Mouse (Mus musculus) urinary bladder, postnatal 4 days (tissue): ENCODE data around the gene Nptxr.
"Not testable (repeated sequence)": the region's sequence is repeated elsewhere in the genome, so short reads cannot be mapped to it uniquely, and the experiment has no call there.

ENCODE experiments used
- DNase-seq, 2 experiments: peaks; one replicate each; pipeline ENCODE4 v3.0.0; 2021 to 2022; ENCODE audit warnings: low spot score in 2 of 2

The Nptxr gene

GRCm38 (mm10) chr15:79822265-79823199, 18.0 kb upstream of the Nptxr start:
- DNase-seq: no peak

DNA sequence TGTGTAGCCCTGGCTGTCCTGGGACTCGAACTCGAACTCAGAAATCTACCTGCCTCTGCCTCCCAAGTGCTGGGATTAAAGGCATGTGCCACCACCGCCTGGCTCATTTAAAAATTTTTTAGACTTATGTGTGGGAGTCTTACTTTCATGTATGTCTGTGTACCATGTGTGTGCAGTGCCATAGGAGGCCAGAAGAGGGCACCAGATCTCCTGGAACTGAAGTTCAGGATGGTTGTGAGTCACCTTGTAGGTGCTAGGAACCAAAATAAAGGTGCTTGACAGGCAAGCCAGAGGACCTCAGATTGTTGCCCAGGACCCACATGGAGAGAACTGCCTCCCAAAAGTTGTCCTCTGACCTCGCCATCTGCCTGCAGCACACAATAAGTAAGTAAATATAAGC, 13.8 kb upstream of the Nptxr start:
- DNase-seq: no peak

DNA sequence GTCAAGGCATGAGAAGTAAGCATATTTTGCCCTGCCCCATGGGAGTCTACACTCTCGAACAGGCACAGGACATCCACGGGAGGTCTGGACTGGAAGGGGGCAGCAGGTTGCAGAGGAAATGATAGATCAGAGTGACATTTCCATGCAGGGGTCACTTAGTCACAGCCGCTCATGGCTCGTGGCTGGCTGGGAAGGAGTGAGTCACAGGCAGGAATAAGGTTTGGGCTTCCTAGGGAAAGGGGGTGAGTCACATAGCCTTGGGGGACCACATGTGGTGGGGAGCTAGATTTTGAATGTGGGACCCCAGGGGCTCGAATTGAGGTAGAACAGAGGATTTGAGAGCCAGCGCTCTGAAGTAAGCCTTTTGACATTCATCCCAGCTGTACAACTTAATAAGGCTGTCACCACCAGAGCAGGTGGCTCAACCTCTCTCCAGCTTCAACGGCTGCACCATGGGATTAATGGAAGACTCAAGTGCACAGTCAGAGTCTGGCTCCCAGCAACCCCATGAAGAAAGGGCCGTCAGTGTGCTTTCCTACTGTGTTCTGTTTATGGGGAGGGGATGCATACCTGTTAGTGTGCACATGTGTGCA, 9.2 kb upstream of the Nptxr start:
- no peak for DNase-seq

DNA sequence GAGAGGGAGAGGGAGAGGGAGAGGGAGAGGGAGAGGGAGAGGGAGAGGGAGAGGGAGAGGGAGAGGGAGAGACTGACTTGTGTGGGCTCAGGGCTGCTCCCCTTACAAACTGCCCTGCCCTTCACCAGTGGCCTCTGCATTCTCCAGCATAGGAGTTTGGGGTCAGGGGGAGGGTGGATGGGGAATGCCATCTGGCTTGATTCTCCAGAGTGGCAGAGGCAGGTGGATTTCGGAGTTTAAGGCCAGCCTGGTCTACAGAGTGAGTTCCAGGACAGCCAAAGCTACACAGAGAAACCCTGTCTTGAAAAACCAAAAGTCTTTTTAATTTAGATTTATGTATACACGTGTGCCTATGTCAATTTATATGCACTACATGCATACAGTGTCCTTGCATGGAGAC, 8.3 kb upstream of the Nptxr start:
- not testable (repeated sequence) for DNase-seq

- DNase-seq: no peak
Observed at GRCm38 (mm10) chr15:79810997-79811396, 6.4 kb upstream of the Nptxr start.

GRCm38 (mm10) chr15:79810061-79810460, 5.5 kb upstream of the Nptxr start:
- DNase-seq: no peak

GRCm38 (mm10) chr15:79808658-79809057, 4.1 kb upstream of the Nptxr start:
- no peak for DNase-seq

- no peak for DNase-seq
Observed at GRCm38 (mm10) chr15:79808114-79808513, 3.5 kb upstream of the Nptxr start.

GRCm38 (mm10) chr15:79807050-79807449, 2.5 kb upstream of the Nptxr start:
- DNase-seq: no peak

GRCm38 (mm10) chr15:79805246-79805645, 680 bp upstream of the Nptxr start:
- DNase-seq: no peak

DNA sequence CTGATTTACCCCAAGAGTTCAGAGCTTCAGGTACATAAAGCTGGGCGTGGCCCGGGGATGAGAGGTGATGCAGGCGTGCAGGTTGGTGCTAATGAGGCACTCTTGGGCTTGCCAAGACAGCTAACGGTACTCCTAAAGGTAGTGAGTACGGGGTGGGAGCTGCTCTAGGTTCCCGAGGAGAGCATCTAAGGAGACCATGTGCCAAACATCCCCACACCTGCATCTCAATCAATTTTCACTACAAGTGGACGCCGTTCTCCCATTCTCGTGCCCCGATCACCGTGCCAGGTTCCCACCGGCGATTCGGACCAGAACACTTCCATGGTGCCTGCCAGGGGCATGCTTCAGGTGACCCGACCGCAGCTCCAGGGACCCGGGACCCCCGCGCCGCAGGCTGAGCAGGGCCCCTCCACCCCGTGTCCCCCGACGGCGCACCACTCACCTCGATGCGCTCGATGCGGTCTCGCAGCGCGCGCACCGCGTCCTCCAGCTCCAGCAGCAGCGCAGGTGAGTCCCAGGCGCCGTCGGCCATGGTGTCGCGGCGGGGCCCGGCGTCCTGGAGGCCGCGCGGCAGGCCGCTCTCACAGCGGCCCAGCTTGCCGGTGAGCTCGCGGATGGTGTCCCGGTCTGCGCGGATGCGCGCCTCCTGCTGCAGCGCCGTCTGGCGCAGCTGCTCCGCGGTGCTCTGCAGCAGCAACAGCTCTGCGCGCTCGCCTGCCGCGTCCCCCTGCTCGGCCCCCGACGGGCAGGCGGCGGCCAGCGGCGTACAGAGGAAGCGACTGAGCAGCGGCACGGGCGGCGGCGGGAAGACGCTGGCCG, 824 bp downstream of the Nptxr start:
- DNase-seq: no peak

- DNase-seq: no peak
Observed at GRCm38 (mm10) chr15:79802304-79802703, 2.3 kb downstream of the Nptxr start.

DNA sequence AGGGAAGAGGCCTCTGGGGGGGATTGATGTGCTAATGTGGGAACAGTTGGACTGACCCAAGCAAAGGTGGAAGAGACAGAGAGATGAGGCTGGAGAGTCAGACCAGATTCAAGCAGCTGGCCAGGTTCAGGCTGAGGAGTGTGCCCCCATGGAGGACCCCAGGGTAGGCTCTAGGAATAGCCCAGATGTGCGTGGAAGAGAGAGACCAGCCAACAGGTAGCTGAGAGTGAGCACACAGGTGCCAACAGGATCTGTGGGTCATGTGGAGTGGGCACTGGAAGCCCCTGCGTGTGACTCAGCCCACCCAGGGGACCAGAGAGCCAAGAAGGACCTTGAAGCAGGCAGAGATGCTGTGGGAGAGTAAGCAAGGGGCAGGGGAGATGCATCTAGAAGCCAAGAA, 2.9 kb downstream of the Nptxr start:
- DNase-seq: no peak

GRCm38 (mm10) chr15:79800701-79801100, 3.9 kb downstream of the Nptxr start:
- DNase-seq: no peak

GRCm38 (mm10) chr15:79798591-79798990, 6.0 kb downstream of the Nptxr start:
- DNase-seq: no peak

DNA sequence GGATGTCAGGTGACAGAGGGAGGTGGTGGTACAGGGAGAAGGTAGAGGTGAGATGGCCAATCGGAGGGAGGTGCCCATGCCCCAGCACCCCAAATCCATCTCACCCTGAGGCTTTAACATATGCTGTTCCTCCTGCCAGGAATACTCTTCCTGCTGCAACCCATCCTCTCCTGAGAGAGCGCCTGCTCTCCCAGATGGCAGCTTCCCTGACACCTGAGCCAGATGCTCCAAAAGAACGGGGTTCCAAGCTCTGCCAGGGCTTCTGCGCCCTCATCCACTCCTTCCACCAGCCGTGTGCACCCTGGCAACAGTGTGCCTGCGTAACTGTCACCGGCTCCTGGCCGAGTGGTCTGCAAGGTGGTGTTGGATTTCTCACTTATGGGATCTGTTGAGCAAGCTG, 6.9 kb downstream of the Nptxr start:
- DNase-seq: no peak

GRCm38 (mm10) chr15:79797096-79797495, 7.5 kb downstream of the Nptxr start:
- no peak for DNase-seq

DNA sequence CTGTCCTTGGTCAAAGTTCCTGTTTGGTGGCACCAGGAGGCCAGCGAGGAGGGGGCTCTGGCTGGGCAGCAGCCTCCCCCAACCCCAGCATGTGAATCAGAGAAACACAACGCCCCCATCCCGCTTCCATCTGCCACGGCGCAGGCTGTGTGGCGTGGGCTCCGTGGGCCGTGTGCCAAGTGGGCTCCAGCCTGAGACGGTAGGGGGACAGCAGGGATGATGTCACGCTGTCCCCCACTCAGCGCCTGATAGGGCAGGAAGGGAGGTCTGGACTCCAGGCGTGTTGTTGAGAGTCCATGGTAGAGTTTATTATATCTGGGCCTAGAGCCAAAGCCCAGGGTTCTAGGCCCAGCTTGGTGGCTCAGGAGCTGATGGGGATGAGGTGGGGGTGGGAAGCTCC, 8.3 kb downstream of the Nptxr start:
- no peak for DNase-seq

DNA sequence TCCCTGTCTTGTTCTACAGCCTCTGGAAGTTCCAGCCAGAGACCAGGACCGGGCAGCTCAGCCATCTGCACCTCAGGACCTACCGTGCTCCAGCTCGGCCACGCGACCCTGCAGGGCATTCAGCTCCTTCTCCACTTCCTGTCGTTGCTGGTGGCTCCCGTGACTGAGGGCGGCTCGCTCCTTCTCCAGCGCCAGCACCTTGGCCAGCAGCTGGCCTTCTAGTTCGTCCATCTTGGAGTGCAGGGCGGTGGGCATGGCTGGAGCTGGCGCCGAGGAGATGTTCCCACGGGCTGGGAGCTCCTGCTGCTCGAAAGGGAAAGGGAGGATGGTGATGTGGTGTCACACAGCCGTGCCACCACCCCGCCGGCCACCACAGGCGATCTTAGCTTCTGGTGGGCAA, 10.4 kb downstream of the Nptxr start:
- DNase-seq: no peak

DNA sequence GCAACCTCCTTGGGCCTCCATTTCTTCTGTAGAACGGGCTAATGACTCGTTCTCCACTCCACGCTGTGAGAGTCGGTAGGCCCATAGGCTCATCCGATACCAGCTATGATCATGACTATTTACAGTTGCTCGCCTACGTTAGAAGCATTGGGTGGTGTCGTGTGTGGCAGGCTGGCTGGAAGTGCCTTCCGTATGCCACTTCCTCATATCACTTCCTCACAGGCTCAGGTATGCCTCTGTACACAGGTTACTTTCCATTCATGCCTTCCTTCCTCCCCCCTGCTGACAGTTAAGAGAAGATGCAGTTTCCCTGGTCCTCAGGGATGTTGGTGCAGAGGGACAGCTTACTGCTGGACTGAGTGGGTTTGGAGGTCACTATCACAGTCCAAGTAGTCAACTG, 11.5 kb downstream of the Nptxr start:
- no peak for DNase-seq

GRCm38 (mm10) chr15:79792455-79792854, 12.1 kb downstream of the Nptxr start:
- DNase-seq: no peak

- peak in 1 of 2 experiments; percentile 38 for DNase-seq
Observed at GRCm38 (mm10) chr15:79791502-79791901, 13.1 kb downstream of the Nptxr start.
